Mouse (Mus musculus): ENCODE measurements at regions not wholly inside any gene's neighbourhood (a gene's known extent, or its start where the extent isn't known, plus 50 kb on each side); places are given as distances from the start of the nearest gene placed in this dataset.

- TF ChIP-seq EP300 (IDR thresholded peaks at IDR 0.05; ENCODE audit: low read length): no peak
- no peak for TF ChIP-seq POLR2AphosphoS2 (IDR thresholded peaks at IDR 0.05; ENCODE audit: low read depth, low read length)
- TF ChIP-seq USF2 (conservative IDR thresholded peaks at IDR 0.05; ENCODE audit: low read depth, low read length): no peak
- no peak for TF ChIP-seq USF1 (IDR thresholded peaks at IDR 0.05; ENCODE audit: low read depth, low read length)
- TF ChIP-seq CTCF (conservative IDR thresholded peaks at IDR 0.05 in 1 of 2, IDR thresholded peaks at IDR 0.05 in 1 of 2; ENCODE audit: low read depth in 2 of 2, low read length in 2 of 2): no peak
- TF ChIP-seq KAT2A (IDR thresholded peaks at IDR 0.05; ENCODE audit: insufficient replicate concordance, low read length): no peak
- no peak for TF ChIP-seq MAX (IDR thresholded peaks at IDR 0.05; ENCODE audit: low read length)
- TF ChIP-seq TBP (conservative IDR thresholded peaks at IDR 0.05; ENCODE audit: low read depth, low read length): no peak
- no peak for TF ChIP-seq BHLHE40 (IDR thresholded peaks at IDR 0.05; ENCODE audit: low read depth, low read length)
These were observed 800.3 kb upstream of the Lrrc6 start for GRCm38 (mm10) chr15:67301024-67301423.

Data from CH12.LX (cell line).